Mouse (Mus musculus) brain, embryonic 14.5 days (tissue): ENCODE measurements around the gene Chst8.

ENCODE experiments used
- CTCF ChIP-seq: fragments of 200-500 bp; IDR thresholded peaks from 2 replicates; pipeline ENCODE4 v1.5.1; 2012; ENCODE audit warnings: inconsistent platforms, mild to moderate bottlenecking, moderate library complexity, borderline replicate concordance; ENCODE audit not compliant: insufficient read depth, insufficient read length; ENCODE audit errors: extremely low read depth
- POLR2A ChIP-seq: fragments of 200-500 bp; IDR thresholded peaks from 2 replicates; pipeline ENCODE4 v1.6.1; 2012; ENCODE audit warnings: mild to moderate bottlenecking, inconsistent platforms, borderline replicate concordance; ENCODE audit not compliant: poor library complexity, insufficient read depth, insufficient read length, severe bottlenecking; ENCODE audit errors: extremely low read depth

GRCm38 (mm10) chr7:34699888-34700287, 112.6 kb downstream of the Chst8 start:
- TF ChIP-seq POLR2A, result no peak
- TF ChIP-seq CTCF, result no peak
